Mouse (Mus musculus) heart, adult 2 months (tissue): ENCODE measurements around the gene Glra4. TPM values are rescaled to one million over a fixed set of nuclear protein-coding genes. Genes with fewer than 3 reads are reported as not detected.

Experiments
- DNase-seq, 2 experiments: peaks; one replicate each; pipeline ENCODE4 v3.0.0; 2021
- H3K27ac ChIP-seq: fragments of 200-600 bp; 2 replicates; pipeline ENCODE4 v1.8.1; 2022
- H3K27me3 ChIP-seq: fragments of 200-500 bp; 2 replicates; pipeline ENCODE4 v1.6.1; 2012; ENCODE audit warnings: mild to moderate bottlenecking, low read length, inconsistent platforms, mixed read lengths; ENCODE audit not compliant: control insufficient read depth, insufficient read depth
- H3K36me3 ChIP-seq: fragments of 200-500 bp; 2 replicates; pipeline ENCODE4 v1.6.1; 2012; ENCODE audit warnings: low read length, inconsistent platforms; ENCODE audit not compliant: control insufficient read depth, insufficient read depth
- H3K4me1 ChIP-seq: fragments of 200-500 bp; 2 replicates; pipeline ENCODE4 v1.6.1; 2011; ENCODE audit warnings: low read length; ENCODE audit not compliant: control insufficient read depth, insufficient read depth
- H3K4me3 ChIP-seq: fragments of 200-600 bp; 2 replicates; pipeline ENCODE4 v1.8.1; 2022
- H3K79me2 ChIP-seq: fragments of 200-500 bp; replicated peaks from 2 replicates; pipeline ENCODE4 v1.6.1; 2012; ENCODE audit warnings: mild to moderate bottlenecking, inconsistent platforms, low read length, moderate library complexity, mixed read lengths; ENCODE audit not compliant: control insufficient read depth, insufficient read depth
- H3K9ac ChIP-seq: fragments of 200-500 bp; 2 replicates; pipeline ENCODE4 v1.6.1; 2012; ENCODE audit warnings: low read depth, mild to moderate bottlenecking, control low read depth, inconsistent platforms, low read length, mixed read lengths
- CTCF ChIP-seq: fragments of 200-600 bp; IDR thresholded peaks from 2 replicates; pipeline ENCODE4 v1.8.1; 2022; ENCODE audit warnings: antibody characterized with exemption, mild to moderate bottlenecking, moderate library complexity
- EP300 ChIP-seq: fragments of 200-500 bp; IDR thresholded peaks from 2 replicates; pipeline ENCODE4 v1.6.1; 2011; ENCODE audit warnings: low read depth, low read length, control low read depth; ENCODE audit not compliant: insufficient read depth
- POLR2A ChIP-seq: fragments of 200-500 bp; IDR thresholded peaks from 2 replicates; pipeline ENCODE4 v1.6.1; 2011; ENCODE audit warnings: mild to moderate bottlenecking, low read depth, low read length, control low read depth; ENCODE audit not compliant: insufficient read depth
- WGBS: fragments of 180-500 bp; shearing (Covaris S2); methylation state at CpG from one replicate; pipeline ENCODE4 v1.1.7; 2018; 5-methylcytosine and 5-hydroxymethylcytosine counted together
- intact Hi-C: fragments of 180-260 bp; cut with DNase I; formaldehyde crosslinking; loops from one replicate; pipeline ENCODE4 v1.15.1; 2025
- polyA plus RNA-seq: library from polyadenylated mRNA; depleted of rRNA; stranded (reverse); fragments of >200 nt; gene quantifications from 2 replicates; pipeline ENCODE4 v1.2.3, GENCODE M21; 2012; rRNA removed
- total RNA-seq, 2 experiments: library from RNA; stranded (reverse); gene quantifications; 2 replicates each; pipeline ENCODE4 v1.2.3; 2021

Glra4 gene
- total and polyA plus RNA-seq, 3 experiments, result not detected

DNA sequence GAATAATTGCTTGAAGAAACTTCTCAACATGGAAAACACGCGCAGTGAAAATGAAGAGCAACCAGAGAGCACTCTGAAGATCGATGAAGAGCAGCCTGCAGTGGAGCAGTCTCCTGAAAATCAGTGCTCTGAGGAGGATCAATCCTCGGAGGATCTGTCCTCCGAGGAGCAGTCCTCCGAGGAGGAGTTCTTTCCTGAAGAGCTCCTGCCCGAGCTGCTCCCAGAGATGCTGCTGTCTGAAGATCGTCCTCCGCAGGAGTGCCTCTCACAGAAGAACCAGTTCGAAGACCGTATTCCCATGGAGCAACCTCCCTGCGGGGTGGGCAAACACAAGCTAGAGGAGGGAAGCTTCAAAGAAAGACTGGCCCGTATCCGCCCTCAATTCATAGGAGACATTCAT lies 71.2 kb downstream of the Glra4 start:
- Histone ChIP-seq H3K27ac (peak overlapping the region; percentile 61), H3K27me3 (no peaks in the 10 kb centered on the region), H3K9ac (peak overlapping the region; percentile 29; the same call in 1 of the 2 replicates), H3K36me3 (no peaks in the 10 kb centered on the region), H3K4me3 (peak overlapping the region; percentile 55), H3K4me1 (no peaks in the 10 kb centered on the region), H3K79me2 (no peaks in the 10 kb centered on the region)
- no peak for DNase-seq
- intact Hi-C loops, result no loop called here
- no peak for TF ChIP-seq CTCF
- no peak for TF ChIP-seq EP300
- no peak for TF ChIP-seq POLR2A
- 28% methylated on average over 14 of the region's 14 CpGs for WGBS

DNA sequence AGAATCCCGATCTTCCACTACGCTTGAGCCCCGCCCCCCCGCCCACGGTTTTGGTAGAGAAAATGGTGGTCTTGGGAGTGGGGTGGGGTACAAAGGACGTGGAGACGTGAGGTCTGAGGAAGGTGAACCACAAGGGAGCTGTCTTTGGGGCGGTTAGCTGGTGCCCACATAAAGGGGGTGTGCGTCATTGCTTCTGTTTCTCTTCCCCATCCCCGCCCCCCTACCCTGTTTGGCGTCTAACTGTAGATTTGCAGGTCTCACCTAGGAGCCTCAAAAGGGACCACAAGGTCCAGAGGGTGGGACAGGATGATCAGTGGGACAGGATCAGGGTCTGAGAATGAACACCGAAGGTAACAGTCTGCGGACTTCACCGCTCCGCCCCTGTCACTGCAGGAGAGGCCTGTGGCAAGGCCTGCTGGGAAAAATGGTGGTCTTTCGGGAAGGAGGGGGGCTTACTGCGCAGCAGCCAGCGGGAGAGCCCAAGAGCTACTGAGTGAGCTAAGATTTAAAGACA lies 71.7 kb downstream of the Glra4 start:
- 11% methylated on average over 18 of the region's 18 CpGs for WGBS
- Histone ChIP-seq H3K27ac (peak overlapping the region; percentile 61), H3K4me3 (peak overlapping the region; percentile 55), H3K36me3 (no peaks in the 10 kb centered on the region), H3K9ac (peak overlapping the region; percentile 62), H3K79me2 (no peaks in the 10 kb centered on the region), H3K27me3 (no peaks in the 10 kb centered on the region), H3K4me1 (no peaks in the 10 kb centered on the region)
- peak; percentile 15 to 47 for DNase-seq
- intact Hi-C loops, result no loop called here
- TF ChIP-seq POLR2A, result peak; percentile 3; the same call in 1 of the 2 replicates
- no peak for TF ChIP-seq CTCF

Other genes with a start within 250 kb of the Glra4 start
- not detected for gene Kir3dl2, start 236.1 kb downstream of the Glra4 start, total RNA-seq
- gene Kir3dl2, start 236.1 kb downstream of the Glra4 start, polyA plus RNA-seq, result not detected in 2 replicates
- gene Tceal3, start 189.3 kb downstream of the Glra4 start, total RNA-seq, result under 1 TPM; 0.50 to 0.80 TPM
- 0.33 and 1.4 TPM in 2 replicates for gene Tceal3, start 189.3 kb downstream of the Glra4 start, polyA plus RNA-seq
- gene Tceal1, start 72.2 kb downstream of the Glra4 start, total RNA-seq, result 1 to 10 TPM; 4.8 TPM
- gene Tceal1, start 72.2 kb downstream of the Glra4 start, polyA plus RNA-seq, result 2.0 and 3.2 TPM in 2 replicates
- gene Morf4l2, start 36.5 kb downstream of the Glra4 start, total RNA-seq, result 10 to 100 TPM; 76.0 to 90.4 TPM
- gene Morf4l2, start 36.5 kb downstream of the Glra4 start, polyA plus RNA-seq, result 27.5 and 60.8 TPM in 2 replicates
- gene Plp1, start 42.5 kb upstream of the Glra4 start, total RNA-seq, result 1 to 10 TPM; 3.2 to 3.6 TPM
- gene Plp1, start 42.5 kb upstream of the Glra4 start, polyA plus RNA-seq, result 7.3 and 11.2 TPM in 2 replicates
- gene Rab9b, start 88.6 kb upstream of the Glra4 start, total RNA-seq, result under 1 TPM; 0.07 to 0.26 TPM
- gene Rab9b, start 88.6 kb upstream of the Glra4 start, polyA plus RNA-seq, result 0.14 and 0.20 TPM in 2 replicates
- gene H2bfm, start 147.2 kb upstream of the Glra4 start, total RNA-seq, result not detected
- not detected in 2 replicates for gene H2bfm, start 147.2 kb upstream of the Glra4 start, polyA plus RNA-seq
- gene Tmsb15b2, start 195.4 kb upstream of the Glra4 start, total RNA-seq, result 1 to 10 TPM in 1 of 2 experiments, under 1 TPM in 1; 0.77 to 1.4 TPM
- gene Tmsb15b2, start 195.4 kb upstream of the Glra4 start, polyA plus RNA-seq, result not detected in 2 replicates
- gene Tmsb15l, start 196.7 kb upstream of the Glra4 start, total RNA-seq, result not detected
- 0.23 and 0.41 TPM in 2 replicates for gene Tmsb15l, start 196.7 kb upstream of the Glra4 start, polyA plus RNA-seq
- gene Tmsb15b1, start 196.7 kb upstream of the Glra4 start, total RNA-seq, result not detected
- not detected in 2 replicates for gene Tmsb15b1, start 196.7 kb upstream of the Glra4 start, polyA plus RNA-seq
- under 1 TPM; 0.18 TPM for gene Zcchc18, start 213.0 kb upstream of the Glra4 start, total RNA-seq
- gene Zcchc18, start 213.0 kb upstream of the Glra4 start, polyA plus RNA-seq, result 0.27 and 0.38 TPM in 2 replicates